In the genomic region with DNA sequence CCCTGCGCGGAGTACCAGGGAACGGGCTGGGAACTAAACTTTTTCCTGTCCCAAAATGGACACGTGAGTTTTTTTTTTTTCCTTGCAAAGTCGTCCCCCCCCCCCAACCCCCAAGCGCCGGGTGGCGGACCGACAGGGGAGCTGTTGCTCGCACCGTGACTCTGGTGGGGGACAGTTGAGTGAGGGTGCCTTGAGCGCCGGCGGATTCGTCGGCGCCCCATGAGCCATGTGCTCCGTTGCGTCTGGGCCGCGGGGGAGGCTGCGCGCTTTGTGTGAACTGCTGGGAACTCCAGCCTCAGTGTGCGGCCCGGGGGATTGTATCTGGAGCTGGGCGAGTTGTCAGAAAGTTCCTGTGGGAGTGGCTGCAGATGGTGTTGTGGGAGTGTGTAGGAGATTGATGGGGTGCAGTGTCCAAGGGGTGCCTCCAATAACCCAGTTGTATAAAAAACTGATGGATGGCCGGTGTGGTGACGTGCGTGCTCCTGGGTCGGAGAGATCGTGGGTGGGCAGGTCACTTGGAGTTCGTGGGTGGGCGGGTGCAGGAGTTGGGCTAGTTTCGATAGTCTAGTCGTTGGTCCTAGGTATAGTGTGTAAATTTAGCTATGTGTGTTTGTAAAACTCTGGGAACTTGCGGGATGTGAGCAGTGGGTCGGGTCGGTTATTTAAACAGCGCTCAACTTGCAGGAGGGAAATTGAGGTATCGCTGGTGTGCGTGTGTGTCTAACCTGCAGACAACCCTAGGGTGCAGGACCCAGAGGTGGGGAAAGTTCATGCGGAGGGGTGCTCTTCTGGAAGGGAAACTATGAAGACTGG, we compare ENCODE assay signal across 8 mouse cellular contexts. TPM values are rescaled to one million over a fixed set of nuclear protein-coding genes. Genes with fewer than 3 reads are reported as not detected.
DNase-seq lines count a peak whose midpoint lies in the region; ATAC-seq lines count a peak whose summit lies in the region.

No protein-coding gene starts in this region.

- no peaks in the 10 kb centered on the region for H3K27me3 ChIP-seq in lung, embryonic 16.5 days (ENCODE audit: control insufficient read depth, insufficient read depth, low read depth, low read length)

- H3K9ac ChIP-seq in lung, embryonic 16.5 days (ENCODE audit: low read length), result peak overlapping the region; percentile 93

- H3K4me1 ChIP-seq in lung, embryonic 16.5 days (replicated peaks; ENCODE audit: control insufficient read depth, insufficient read depth, low read length), result peaks cover 60% of the 10 kb centered on the region

- H3K4me2 ChIP-seq in lung, embryonic 16.5 days (ENCODE audit: low read depth, low read length), result peak overlapping the region; percentile 94

- intact Hi-C loops in heart, postnatal 14 days (cut with DNase I), result loop anchor here (2.0 kb wide), 1 partner anchor 20 kb away; no protein-coding TSS in a partner anchor

- under 1% methylated on average over 35 of the region's 42 CpGs for WGBS in lung, embryonic 16.5 days

- 0 out of 2 replicates have a peak, but pooled peaks have one; percentile 26 for ATAC-seq in erythroid progenitor cell, adult 5-6 weeks (replicated peaks; ENCODE audit: low FRiP score, poor library complexity, severe bottlenecking)
- ATAC-seq in lung, embryonic 16.5 days (ENCODE audit: low read depth), result peak; percentile 26

- H3K4me3 ChIP-seq in lung, embryonic 16.5 days (ENCODE audit: low read length), result peak overlapping the region; percentile 91

- peak; percentile 22 for DNase-seq in 3134 (ENCODE audit: extremely low read depth, insufficient read length, low spot score)
- DNase-seq in T-cell, adult 2 months (ENCODE audit: low spot score), result peak; percentile 42
- peak; percentile 61 to 67 for DNase-seq in heart, postnatal 14 days
- peak; percentile 86 to 91 for DNase-seq in kidney, postnatal 4 days
- peak; percentile 60 for DNase-seq in ovary, postnatal 10 days (ENCODE audit: low spot score)
- DNase-seq in thymus, postnatal 14 days, result peak; percentile 73

- H3K9me3 ChIP-seq in lung, embryonic 16.5 days (ENCODE audit: control insufficient read depth, low read length), result no peaks in the 10 kb centered on the region

- H3K27ac ChIP-seq in lung, embryonic 16.5 days (ENCODE audit: low read length), result peak overlapping the region; percentile 98

- H3K36me3 ChIP-seq in lung, embryonic 16.5 days (ENCODE audit: control insufficient read depth, insufficient read depth, low read length), result peaks cover 3% of the 10 kb centered on the region

RNA-seq across cellular contexts. Expression of gene Tgif2, which starts 1.4 kb away (rescaled TPM):
- total RNA-seq in erythroid progenitor cell, adult 5-6 weeks (2015; ENCODE audit: low replicate concordance), result 2.2 and 3.8 TPM in 2 replicates
- total RNA-seq in erythroid progenitor cell, adult 5-6 weeks (2017; ENCODE audit: low replicate concordance), result 1.9 and 18.2 TPM in 2 replicates
- total RNA-seq in heart, postnatal 14 days (2021), result 1 to 10 TPM; 1.8 to 2.4 TPM
- polyA plus RNA-seq in lung, embryonic 16.5 days (2015; fragmentation: Nextera tagmentation; extraction: Ambion mirVana), result 43.9 and 47.7 TPM in 2 replicates

RNA-seq across cellular contexts. Expression of gene 4930518I15Rik, which starts 16.5 kb away (rescaled TPM):
- total RNA-seq in erythroid progenitor cell, adult 5-6 weeks (2015; ENCODE audit: low replicate concordance), result 3.2 TPM in 1 of 2 replicates, not detected in the other
- total RNA-seq in erythroid progenitor cell, adult 5-6 weeks (2017; ENCODE audit: low replicate concordance), result 3.9 and 4.0 TPM in 2 replicates
- 1 to 10 TPM; 1.5 to 1.6 TPM for total RNA-seq in heart, postnatal 14 days (2021)
- polyA plus RNA-seq in lung, embryonic 16.5 days (2015; fragmentation: Nextera tagmentation; extraction: Ambion mirVana), result 7.6 and 9.2 TPM in 2 replicates

RNA-seq across cellular contexts. Expression of gene Rab5if, which starts 21.7 kb away (rescaled TPM):
- total RNA-seq in erythroid progenitor cell, adult 5-6 weeks (2015; ENCODE audit: low replicate concordance), result 62.7 and 85.9 TPM in 2 replicates
- 28.8 and 48.1 TPM in 2 replicates for total RNA-seq in erythroid progenitor cell, adult 5-6 weeks (2017; ENCODE audit: low replicate concordance)
- total RNA-seq in heart, postnatal 14 days (2021), result 100 to 1,000 TPM; 119 to 128 TPM
- 164 and 170 TPM in 2 replicates for polyA plus RNA-seq in lung, embryonic 16.5 days (2015; fragmentation: Nextera tagmentation; extraction: Ambion mirVana)

RNA-seq across cellular contexts. Expression of gene Sla2, which starts 45.8 kb away (rescaled TPM):
- total RNA-seq in erythroid progenitor cell, adult 5-6 weeks (2015; ENCODE audit: low replicate concordance), result 0.72 TPM in 1 of 2 replicates, not detected in the other
- total RNA-seq in erythroid progenitor cell, adult 5-6 weeks (2017; ENCODE audit: low replicate concordance), result 0.26 and 0.68 TPM in 2 replicates
- total RNA-seq in heart, postnatal 14 days (2021), result 1 to 10 TPM in 1 of 2 experiments, under 1 TPM in 1; 0.10 to 1.3 TPM
- 0.63 and 2.0 TPM in 2 replicates for polyA plus RNA-seq in lung, embryonic 16.5 days (2015; fragmentation: Nextera tagmentation; extraction: Ambion mirVana)

Comparison
In these comparisons a context has a peak if more than half of its experiments do, and no peak if none do; other contexts are left out.
1. Peak in every context shown above with its lines: DNase-seq, ATAC-seq, H3K4me3 ChIP-seq and H3K27ac ChIP-seq.
2. DNase-seq: peak in every context shown above with its lines; median percentile 88 in kidney, postnatal 4 days; 73 in thymus, postnatal 14 days; 64 in heart, postnatal 14 days; 60 in ovary, postnatal 10 days; 42 in T-cell, adult 2 months; 22 in 3134.